Mouse (Mus musculus): Measurements from ENCODE around the gene 4930519P11Rik.

DNA sequence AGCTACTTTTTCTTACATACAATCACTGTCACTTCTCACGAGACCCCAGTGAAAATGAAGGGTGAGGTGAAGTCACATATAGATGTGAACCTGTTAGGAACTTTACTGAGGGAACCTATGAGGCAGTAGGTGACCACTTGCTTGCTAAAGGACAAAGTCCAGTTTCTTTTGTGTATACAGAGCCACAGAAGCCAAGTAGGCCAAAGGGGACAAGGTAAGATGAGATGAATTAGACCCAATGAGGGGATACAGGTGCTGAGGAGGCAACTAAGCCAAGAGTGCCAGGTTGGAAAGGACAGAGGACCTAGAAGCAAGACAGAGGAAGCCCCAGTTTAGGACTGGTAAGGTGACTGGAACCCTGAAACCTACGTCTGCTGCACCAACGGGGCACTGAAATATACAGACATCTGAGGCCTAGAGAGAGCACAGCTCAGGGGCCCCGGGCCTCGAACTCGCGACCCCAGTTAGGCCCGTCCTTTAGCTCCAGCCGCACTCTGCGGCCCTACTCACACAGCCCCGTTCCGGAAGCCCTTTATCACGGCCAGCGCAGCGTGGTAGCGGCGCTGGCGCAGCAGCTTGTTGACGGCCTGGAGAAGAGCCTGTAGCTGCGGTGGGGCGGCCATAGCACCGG is 10.1 kb downstream of the 4930519P11Rik start:
- TF ChIP-seq EP300 (IDR thresholded peaks at IDR 0.05; ENCODE audit: low read depth) (peak; percentile 44; the same call in 1 of the 2 replicates), CTCF (IDR thresholded peaks at IDR 0.05; ENCODE audit: low read depth) (no peak)
